Mouse (Mus musculus) cortical plate, adult 2 months (tissue): ENCODE data around the gene Thyn1.

ENCODE experiments used
- CTCF ChIP-seq: fragments of 200-500 bp; IDR thresholded peaks from 2 replicates; pipeline ENCODE4 v1.5.1; 2011; ENCODE audit warnings: mild to moderate bottlenecking, control low read depth, low read length; ENCODE audit not compliant: insufficient read depth; ENCODE audit errors: extremely low read depth
- POLR2A ChIP-seq: fragments of 200-500 bp; IDR thresholded peaks from 2 replicates; pipeline ENCODE4 v1.6.1; 2011; ENCODE audit warnings: mild to moderate bottlenecking, low read length, control low read depth; ENCODE audit not compliant: insufficient read depth; ENCODE audit errors: extremely low read depth

DNA sequence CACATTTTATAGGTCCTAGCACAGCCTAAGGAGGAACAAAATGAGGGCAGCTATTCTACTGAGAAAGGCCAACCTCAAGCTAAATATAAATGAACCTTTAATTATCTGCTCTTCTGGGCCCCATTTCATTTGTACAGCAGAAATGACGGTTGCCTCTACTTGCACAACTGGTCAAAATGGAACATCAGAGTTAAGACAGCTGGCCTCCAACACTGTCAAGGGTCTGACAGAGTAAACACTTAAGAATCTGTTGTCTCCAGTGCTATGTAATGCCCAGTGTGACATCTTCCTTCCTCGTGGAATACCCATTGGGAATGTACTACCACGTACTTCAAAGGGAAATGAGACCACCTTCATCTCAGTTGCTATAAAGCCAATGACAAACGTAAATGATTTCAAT lies 12.1 kb downstream of the Thyn1 start:
- TF ChIP-seq POLR2A (no peak), CTCF (no peak)
